Mouse (Mus musculus): Measurements from ENCODE around the gene Grb14. TPM values are rescaled to one million over a fixed set of nuclear protein-coding genes. Genes with fewer than 3 reads are reported as not detected.

The Grb14 gene
- 28.4 TPM for polyA plus RNA-seq (2014; fragmentation: Illumina TruSeq; extraction: RNeasy Lipid Tissue Mini Kit (QIAGEN cat#74804); ENCODE audit: low read depth, low replicate concordance)

DNA sequence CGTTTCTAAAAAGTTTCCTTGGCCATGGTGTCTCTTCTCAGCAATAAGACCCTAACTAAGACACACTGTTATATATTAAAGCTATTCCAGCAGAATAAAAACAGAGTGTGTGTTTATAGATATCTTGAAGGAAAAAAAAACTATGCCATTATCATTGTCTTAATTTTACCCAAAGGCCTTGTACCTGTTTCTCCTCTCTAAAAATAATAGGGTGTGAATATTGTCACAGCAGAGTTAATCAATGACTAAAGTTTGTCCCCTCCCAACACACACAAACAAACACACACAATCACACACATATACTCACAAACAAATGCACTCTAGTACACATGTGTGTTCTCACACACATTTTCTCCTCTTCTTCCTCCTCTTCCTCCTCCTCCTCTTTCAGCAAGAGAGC, at the start of gene Grb14:
Gene Grb14, minus strand, starts transcription at position 101 of the 400 bp plus-strand sequence.

Other genes with a start within 250 kb of the Grb14 start
- gene Cobll1, start 214.4 kb upstream of the Grb14 start, polyA plus RNA-seq (2014; fragmentation: Illumina TruSeq; extraction: RNeasy Lipid Tissue Mini Kit (QIAGEN cat#74804); ENCODE audit: low read depth, low replicate concordance): 9.3 TPM

All from testis, adult 10 weeks (tissue).